13 mouse cellular contexts compared by ENCODE assay signal in genomic region chr19:7199089-7199488, GRCm38 (mm10). TPM values are rescaled to one million over a fixed set of nuclear protein-coding genes. Genes with fewer than 3 reads are reported as not detected.
DNase-seq lines count a peak whose midpoint lies in the region.
"Had no signal": no experiment of that assay in that cellular context is flagged by ENCODE, and none has a peak within 500 bp of the region (broad histone marks: within the 10 kb centered on the region; RNA-seq: fewer than 3 reads in every experiment).

No protein-coding gene starts in this region.

- DNase-seq in heart, adult 11 months: peak; percentile 90
- DNase-seq in heart, postnatal 4 days: no peak
- DNase-seq: adrenal gland, adult 2 months; adrenal gland, adult 8-10 months; adrenal gland, postnatal 10 days; adrenal gland, postnatal 14 days; adrenal gland, postnatal 25 days; adrenal gland, postnatal 36 days; B cell, adult 2 months; cerebellum, adult 11 months; cerebellum, adult 11-12 months; cerebellum, adult 18-20 months; cerebellum, adult 2 months had no signal

RNA-seq across cellular contexts. Expression of gene Otub1, which starts 7.0 kb away (rescaled TPM):
- total RNA-seq in heart, postnatal 4 days (2021): 100 to 1,000 TPM; 111 to 112 TPM

RNA-seq across cellular contexts. Expression of gene Cox8a, which starts 18.3 kb away (rescaled TPM):
- 100 to 1,000 TPM; 836 to 917 TPM for total RNA-seq in heart, postnatal 4 days (2021)

RNA-seq across cellular contexts. Expression of gene Naa40, which starts 41.9 kb away (rescaled TPM):
- 10 to 100 TPM; 34.3 to 36.9 TPM for total RNA-seq in heart, postnatal 4 days (2021)
